Mouse (Mus musculus): ENCODE measurements around the gene Cspg4. TPM values are rescaled to one million over a fixed set of nuclear protein-coding genes. Genes with fewer than 3 reads are reported as not detected.

The Cspg4 gene
- polyA plus RNA-seq (2012; rRNA removed; ENCODE audit: low replicate concordance), result 9.4 and 11.6 TPM in 2 replicates

GRCm38 (mm10) chr9:56864832-56865231 lies at the start of gene Cspg4:
Gene Cspg4, plus strand, starts transcription at chr9:56865033.

GRCm38 (mm10) chr9:56864216-56864729 lies 560 bp upstream of the Cspg4 start, which contains the start of gene Odf3l1:
Gene Odf3l1, minus strand, starts transcription at chr9:56864679.

GRCm38 (mm10) chr9:56928041-56928811 lies 63.4 kb downstream of the Cspg4 start, which contains the start of gene Snx33:
Gene Snx33, minus strand, starts transcription at chr9:56928371.

GRCm38 (mm10) chr9:56937223-56938160 lies 72.7 kb downstream of the Cspg4 start, which contains the start of gene Imp3:
Gene Imp3, plus strand, starts transcription at chr9:56937475.

Other genes with a start within 250 kb of the Cspg4 start
- 0.27 and 0.86 TPM in 2 replicates for gene Lingo1, start 68.6 kb upstream of the Cspg4 start, polyA plus RNA-seq (2012; rRNA removed; ENCODE audit: low replicate concordance)
- 1.3 and 2.3 TPM in 2 replicates for gene Odf3l1, start 354 bp upstream of the Cspg4 start, polyA plus RNA-seq (2012; rRNA removed; ENCODE audit: low replicate concordance)
- gene Snx33, start 63.3 kb downstream of the Cspg4 start, polyA plus RNA-seq (2012; rRNA removed; ENCODE audit: low replicate concordance), result 2.5 and 4.4 TPM in 2 replicates
- 180 and 256 TPM in 2 replicates for gene Imp3, start 72.4 kb downstream of the Cspg4 start, polyA plus RNA-seq (2012; rRNA removed; ENCODE audit: low replicate concordance)
- gene Snupn, start 85.8 kb downstream of the Cspg4 start, polyA plus RNA-seq (2012; rRNA removed; ENCODE audit: low replicate concordance), result 1.1 and 1.7 TPM in 2 replicates
- 16.5 and 30.9 TPM in 2 replicates for gene Ptpn9, start 129.9 kb downstream of the Cspg4 start, polyA plus RNA-seq (2012; rRNA removed; ENCODE audit: low replicate concordance)
- gene Sin3a, start 207.0 kb downstream of the Cspg4 start, polyA plus RNA-seq (2012; rRNA removed; ENCODE audit: low replicate concordance), result 31.7 and 34.0 TPM in 2 replicates

Measured in duodenum, adult 2 months (tissue).